Mouse (Mus musculus): ENCODE data around the gene Npas4. TPM values are rescaled to one million over a fixed set of nuclear protein-coding genes. Genes with fewer than 3 reads are reported as not detected.

Npas4 gene
- not detected for polyA plus RNA-seq (2017; shearing (Covaris generic))

DNA sequence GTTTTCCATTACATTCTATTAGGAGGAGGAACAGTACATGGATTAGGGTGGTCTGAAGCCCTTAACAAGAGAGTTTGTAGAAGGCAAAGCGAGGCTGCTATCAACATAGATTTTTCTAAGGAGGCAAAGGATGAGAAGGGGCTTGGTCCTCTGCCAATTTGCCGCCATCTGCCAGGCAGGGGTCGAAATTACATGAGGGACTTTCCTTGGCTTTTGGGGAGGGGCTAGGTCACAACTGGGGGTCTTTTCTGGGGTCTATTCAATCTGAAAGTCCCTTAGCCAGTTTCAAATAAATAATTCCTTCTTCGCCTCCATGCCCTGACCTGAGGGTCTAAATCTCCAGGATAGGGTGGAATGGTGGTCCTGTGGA, at the start of gene Npas4:
Npas4 (minus strand) TSS at position 61 of the 370 bp plus-strand sequence.

GRCm38 (mm10) chr19:5038709-5039156, 48.6 kb upstream of the Npas4 start, which contains the start of the genes B4gat1 and AC124502.3:
Gene B4gat1 (plus strand): TSS chr19:5038826.
Gene AC124502.3 (plus strand): TSS chr19:5038891.

DNA sequence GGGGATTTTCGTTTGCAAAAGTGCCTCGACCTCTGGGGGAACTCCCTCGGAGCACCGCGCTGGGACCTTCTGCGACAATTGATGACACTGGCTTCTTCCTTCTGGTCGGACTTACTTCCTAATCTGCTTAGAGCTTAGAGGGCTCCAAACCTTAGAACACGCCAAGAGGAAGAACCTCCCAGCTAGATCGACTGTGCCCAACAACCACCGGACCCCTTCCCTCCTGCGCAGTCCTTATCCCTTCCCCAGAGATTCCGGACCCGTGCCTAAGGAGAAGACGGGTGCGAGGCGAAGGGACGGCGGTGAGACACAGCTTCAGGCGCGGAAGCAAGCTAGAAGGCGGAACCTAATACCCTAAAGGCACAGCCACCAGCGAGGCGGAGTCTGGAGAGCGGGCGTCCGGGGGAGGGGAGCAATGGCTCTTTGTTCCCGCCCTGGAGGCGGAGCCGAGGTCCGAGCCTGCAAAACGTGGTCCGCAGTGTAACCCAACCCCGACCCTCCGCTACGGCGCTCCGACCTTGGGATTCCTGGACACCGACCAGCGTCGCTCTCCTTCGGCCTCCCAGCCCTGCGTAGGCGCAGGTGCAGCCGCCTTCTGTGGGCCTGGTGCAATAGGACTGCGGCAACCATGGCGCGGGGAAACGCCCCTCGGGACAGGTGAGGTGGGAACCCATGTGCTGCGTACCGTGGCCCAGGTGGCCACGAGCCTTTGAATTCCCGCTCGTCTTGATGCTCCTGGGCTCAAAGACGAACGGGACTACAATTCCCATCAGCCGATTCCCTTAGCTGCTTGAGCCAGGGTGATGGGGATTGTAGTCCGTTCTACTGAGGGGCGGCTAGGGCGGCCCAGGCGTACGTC, 33.7 kb upstream of the Npas4 start, which contains the start of gene Slc29a2:
Slc29a2 (plus strand) TSS at position 240 of the 859 bp plus-strand sequence.

DNA sequence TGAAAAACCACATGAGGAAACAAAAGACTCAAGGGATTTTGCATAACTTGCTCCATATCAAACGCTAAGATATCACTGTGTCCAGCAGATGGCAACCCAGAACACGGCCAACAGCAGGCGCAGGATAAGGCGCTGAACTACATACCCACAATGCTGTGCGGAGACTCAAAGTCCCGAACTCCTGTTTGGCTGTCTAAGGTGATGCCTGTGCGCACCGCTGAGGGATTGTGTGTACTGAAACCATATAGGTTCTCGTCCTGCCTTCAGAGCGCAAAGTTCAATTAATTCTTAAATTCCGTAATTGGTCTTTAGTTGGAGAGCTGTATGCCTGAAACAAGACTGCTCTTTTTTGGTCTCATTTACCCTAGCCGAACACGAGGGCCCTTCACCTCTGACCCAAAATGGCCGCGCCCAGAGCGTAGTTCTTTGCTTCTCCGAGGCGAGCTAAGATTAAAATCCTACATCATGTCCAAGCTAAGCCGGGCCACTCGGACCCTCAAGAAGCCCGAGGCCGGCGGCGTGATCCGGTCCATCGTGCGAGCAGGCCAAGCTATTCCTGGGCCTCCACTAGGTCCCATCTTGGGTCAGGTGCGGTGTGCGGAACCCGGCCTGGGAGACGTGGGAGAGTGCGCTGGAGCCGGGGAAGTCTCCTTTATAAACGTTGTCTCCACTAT, 28.1 kb downstream of the Npas4 start, which contains the start of gene Mrpl11:
Mrpl11 (plus strand) TSS at position 220 of the 674 bp plus-strand sequence.

DNA sequence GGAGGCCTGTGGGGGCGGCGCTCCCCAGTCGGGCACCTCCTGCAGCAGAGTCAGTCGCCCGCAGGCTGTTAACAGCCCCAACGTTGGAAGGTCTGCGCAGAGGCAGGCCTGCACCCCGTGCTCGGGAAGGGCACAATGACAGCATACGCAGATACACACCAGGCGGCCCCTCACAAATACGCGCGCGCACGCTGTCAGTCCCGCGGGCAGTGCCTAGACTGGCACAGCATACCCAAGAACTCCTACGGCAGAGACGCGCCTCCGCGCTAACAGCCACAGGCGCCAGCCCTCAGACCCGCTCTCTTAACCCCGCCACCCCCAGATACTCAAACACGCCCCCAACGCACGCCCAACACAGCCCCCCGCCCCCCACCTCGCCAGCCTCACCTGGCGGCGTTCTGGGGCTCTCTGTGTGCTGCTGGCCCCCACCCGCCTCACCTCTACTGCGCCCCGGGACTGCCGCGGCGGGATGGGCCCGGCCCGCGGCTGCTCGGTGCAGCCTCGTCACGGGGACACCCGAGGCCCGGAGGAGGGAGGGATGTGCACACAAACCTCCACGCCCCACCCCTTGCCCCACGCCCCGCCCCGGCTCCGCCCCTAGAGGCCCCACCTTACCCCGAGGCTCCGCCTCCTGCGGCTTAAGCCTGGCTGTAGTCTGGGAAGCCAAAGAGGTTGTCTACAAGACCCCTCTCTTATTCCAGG, 47.4 kb downstream of the Npas4 start, which contains the start of gene Peli3:
Peli3 (minus strand) TSS at position 577 of the 702 bp plus-strand sequence.

Other genes starting within 250 kb of the Npas4 start
- 75.2 TPM for gene Rbm4b, start 233.8 kb downstream of the Npas4 start, polyA plus RNA-seq (2017; shearing (Covaris generic))
- 47.7 TPM for gene Rbm4, start 196.4 kb downstream of the Npas4 start, polyA plus RNA-seq (2017; shearing (Covaris generic))
- gene Gm21992, start 178.7 kb downstream of the Npas4 start, polyA plus RNA-seq (2017; shearing (Covaris generic)): 28.1 TPM
- gene Rbm14, start 178.7 kb downstream of the Npas4 start, polyA plus RNA-seq (2017; shearing (Covaris generic)): 102 TPM
- gene Ccs, start 151.0 kb downstream of the Npas4 start, polyA plus RNA-seq (2017; shearing (Covaris generic)): 71.3 TPM
- not detected for gene Ccdc87, start 150.9 kb downstream of the Npas4 start, polyA plus RNA-seq (2017; shearing (Covaris generic))
- 13.9 TPM for gene Ctsf, start 135.2 kb downstream of the Npas4 start, polyA plus RNA-seq (2017; shearing (Covaris generic))
- not detected for gene Actn3, start 112.4 kb downstream of the Npas4 start, polyA plus RNA-seq (2017; shearing (Covaris generic))
- gene Zdhhc24, start 111.6 kb downstream of the Npas4 start, polyA plus RNA-seq (2017; shearing (Covaris generic)): 4.3 TPM
- gene Bbs1, start 83.7 kb downstream of the Npas4 start, polyA plus RNA-seq (2017; shearing (Covaris generic)): 0.37 TPM
- 59.0 TPM for gene Dpp3, start 62.0 kb downstream of the Npas4 start, polyA plus RNA-seq (2017; shearing (Covaris generic))
- 1.4 TPM for gene Peli3, start 47.2 kb downstream of the Npas4 start, polyA plus RNA-seq (2017; shearing (Covaris generic))
- gene Mrpl11, start 28.2 kb downstream of the Npas4 start, polyA plus RNA-seq (2017; shearing (Covaris generic)): 46.3 TPM
- gene Slc29a2, start 33.5 kb upstream of the Npas4 start, polyA plus RNA-seq (2017; shearing (Covaris generic)): 1.3 TPM
- gene B4gat1, start 48.5 kb upstream of the Npas4 start, polyA plus RNA-seq (2017; shearing (Covaris generic)): 3.6 TPM
- gene AC124502.3, start 48.6 kb upstream of the Npas4 start, polyA plus RNA-seq (2017; shearing (Covaris generic)): 1.8 TPM
- gene Brms1, start 51.0 kb upstream of the Npas4 start, polyA plus RNA-seq (2017; shearing (Covaris generic)): 82.7 TPM
- 0.70 TPM for gene Rin1, start 60.2 kb upstream of the Npas4 start, polyA plus RNA-seq (2017; shearing (Covaris generic))
- not detected for gene Cd248, start 77.8 kb upstream of the Npas4 start, polyA plus RNA-seq (2017; shearing (Covaris generic))
- not detected for gene Tmem151a, start 95.2 kb upstream of the Npas4 start, polyA plus RNA-seq (2017; shearing (Covaris generic))
- 34.0 TPM for gene Yif1a, start 98.2 kb upstream of the Npas4 start, polyA plus RNA-seq (2017; shearing (Covaris generic))
- 0.52 TPM for gene Cnih2, start 108.2 kb upstream of the Npas4 start, polyA plus RNA-seq (2017; shearing (Covaris generic))
- 120 TPM for gene Rab1b, start 116.8 kb upstream of the Npas4 start, polyA plus RNA-seq (2017; shearing (Covaris generic))
- 4.6 TPM for gene Klc2, start 128.2 kb upstream of the Npas4 start, polyA plus RNA-seq (2017; shearing (Covaris generic))

All from naive thymus-derived CD4-positive, alpha-beta T cell, adult 5 months (primary cell).